Mouse (Mus musculus): ENCODE data around the gene Gm20518.

Gene Gm20518

GRCm38 (mm10) chr16:17896091-17896490 lies 4.6 kb upstream of the Gm20518 start:
- no peak for DNase-seq (ENCODE audit: low spot score in 2 of 2)

- no peak for DNase-seq (ENCODE audit: low spot score in 2 of 2)
Measured at GRCm38 (mm10) chr16:17893923-17894322, 2.5 kb upstream of the Gm20518 start, which contains the start of gene Tssk1. TSS of gene Tssk1 (plus strand) at chr16:17894223.

- DNase-seq (ENCODE audit: low spot score in 2 of 2), result no peak
Measured at GRCm38 (mm10) chr16:17892606-17893005, 1.1 kb upstream of the Gm20518 start.

- peak; percentile 85 to 88 for DNase-seq (ENCODE audit: low spot score in 2 of 2)
Measured at GRCm38 (mm10) chr16:17890917-17891566, 429 bp downstream of the Gm20518 start.

- DNase-seq (ENCODE audit: low spot score in 2 of 2), result no peak
Measured at GRCm38 (mm10) chr16:17890342-17890727, 1.1 kb downstream of the Gm20518 start.

- DNase-seq (ENCODE audit: low spot score in 2 of 2), result no peak
Measured at GRCm38 (mm10) chr16:17889689-17890341, 1.7 kb downstream of the Gm20518 start.

- DNase-seq (ENCODE audit: low spot score in 2 of 2), result no peak
Measured at GRCm38 (mm10) chr16:17884116-17884515, 7.4 kb downstream of the Gm20518 start.

GRCm38 (mm10) chr16:17882196-17882595 lies 9.3 kb downstream of the Gm20518 start:
- DNase-seq (ENCODE audit: low spot score in 2 of 2), result no peak

GRCm38 (mm10) chr16:17879571-17879970 lies 11.9 kb downstream of the Gm20518 start:
- no peak for DNase-seq (ENCODE audit: low spot score in 2 of 2)

- DNase-seq (ENCODE audit: low spot score in 2 of 2), result no peak
Measured at GRCm38 (mm10) chr16:17876096-17876495, 15.4 kb downstream of the Gm20518 start.

- DNase-seq (ENCODE audit: low spot score in 2 of 2), result no peak
Measured at GRCm38 (mm10) chr16:17875174-17875573, 16.3 kb downstream of the Gm20518 start.

- DNase-seq (ENCODE audit: low spot score in 2 of 2), result no peak
Measured at GRCm38 (mm10) chr16:17872995-17873394, 18.5 kb downstream of the Gm20518 start.

- DNase-seq (ENCODE audit: low spot score in 2 of 2), result no peak
Measured at GRCm38 (mm10) chr16:17871248-17871647, 20.2 kb downstream of the Gm20518 start.

- DNase-seq (ENCODE audit: low spot score in 2 of 2), result no peak
Measured at GRCm38 (mm10) chr16:17865770-17866169, 25.7 kb downstream of the Gm20518 start.

GRCm38 (mm10) chr16:17865293-17865692 lies 26.2 kb downstream of the Gm20518 start:
- no peak for DNase-seq (ENCODE audit: low spot score in 2 of 2)

- DNase-seq (ENCODE audit: low spot score in 2 of 2), result no peak
Measured at GRCm38 (mm10) chr16:17858592-17858991, 32.9 kb downstream of the Gm20518 start.

GRCm38 (mm10) chr16:17857157-17857556 lies 34.3 kb downstream of the Gm20518 start:
- DNase-seq (ENCODE audit: low spot score in 2 of 2), result no peak

- DNase-seq (ENCODE audit: low spot score in 2 of 2), result no peak
Measured at GRCm38 (mm10) chr16:17853263-17853662, 38.2 kb downstream of the Gm20518 start.

GRCm38 (mm10) chr16:17851860-17852259 lies 39.6 kb downstream of the Gm20518 start:
- no peak for DNase-seq (ENCODE audit: low spot score in 2 of 2)

GRCm38 (mm10) chr16:17851331-17851730 lies 40.1 kb downstream of the Gm20518 start:
- no peak for DNase-seq (ENCODE audit: low spot score in 2 of 2)

- no peak for DNase-seq (ENCODE audit: low spot score in 2 of 2)
Measured at GRCm38 (mm10) chr16:17849486-17849885, 42.0 kb downstream of the Gm20518 start.

- DNase-seq (ENCODE audit: low spot score in 2 of 2), result no peak
Measured at GRCm38 (mm10) chr16:17848928-17849327, 42.5 kb downstream of the Gm20518 start.

GRCm38 (mm10) chr16:17848431-17848830 lies 43.0 kb downstream of the Gm20518 start:
- no peak for DNase-seq (ENCODE audit: low spot score in 2 of 2)

All from spleen, postnatal 4 days (tissue).